Mouse (Mus musculus) lung, postnatal 4 days (tissue): Measurements from ENCODE around the gene Pcp2.

Source experiments
- DNase-seq, 2 experiments: peaks; one replicate each; pipeline ENCODE4 v3.0.0; 2021

Pcp2 gene

DNA sequence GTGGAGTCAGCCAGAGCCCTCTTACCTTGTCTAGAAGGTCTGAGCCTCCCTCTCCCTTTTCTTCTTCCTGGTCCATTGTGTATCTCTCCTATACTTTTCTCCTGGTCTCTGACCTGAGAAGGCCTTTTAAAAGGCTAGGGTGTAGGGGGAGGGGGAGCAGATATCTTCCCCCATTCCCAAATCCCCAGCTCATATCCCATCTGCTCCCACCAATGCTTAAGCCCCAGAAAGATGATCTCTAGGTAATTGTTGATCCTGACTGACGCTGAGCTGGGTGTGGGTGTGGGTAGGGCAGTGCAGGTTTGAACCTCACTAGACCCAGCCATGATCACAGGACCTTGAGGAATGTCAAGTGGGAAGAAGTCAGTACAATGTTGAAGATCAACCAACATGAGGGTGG, at the start of gene Pcp2:
TSS of gene Pcp2 (minus strand) at position 101 of the 400 bp plus-strand sequence.
- no peak for DNase-seq

DNA sequence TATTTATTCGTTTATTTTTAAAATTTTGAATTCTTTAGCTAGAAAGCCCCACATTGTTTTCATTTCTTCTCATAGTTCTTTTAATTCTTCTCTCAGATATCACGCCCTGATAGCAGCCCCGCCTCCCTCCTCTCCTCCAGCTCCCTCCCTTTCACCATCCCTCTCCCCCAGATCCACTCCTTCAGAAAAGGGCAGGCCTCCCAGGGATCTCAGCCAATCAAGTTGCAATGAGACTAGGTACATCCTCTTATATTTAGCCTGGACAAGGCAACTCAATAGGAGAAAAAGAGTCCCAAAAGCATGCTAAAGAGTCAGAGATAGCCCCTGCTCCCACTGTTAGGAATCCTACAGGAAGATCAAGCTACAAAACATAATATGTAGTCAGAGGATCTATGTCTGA, 49.3 kb upstream of the Pcp2 start:
- no peak for DNase-seq

DNA sequence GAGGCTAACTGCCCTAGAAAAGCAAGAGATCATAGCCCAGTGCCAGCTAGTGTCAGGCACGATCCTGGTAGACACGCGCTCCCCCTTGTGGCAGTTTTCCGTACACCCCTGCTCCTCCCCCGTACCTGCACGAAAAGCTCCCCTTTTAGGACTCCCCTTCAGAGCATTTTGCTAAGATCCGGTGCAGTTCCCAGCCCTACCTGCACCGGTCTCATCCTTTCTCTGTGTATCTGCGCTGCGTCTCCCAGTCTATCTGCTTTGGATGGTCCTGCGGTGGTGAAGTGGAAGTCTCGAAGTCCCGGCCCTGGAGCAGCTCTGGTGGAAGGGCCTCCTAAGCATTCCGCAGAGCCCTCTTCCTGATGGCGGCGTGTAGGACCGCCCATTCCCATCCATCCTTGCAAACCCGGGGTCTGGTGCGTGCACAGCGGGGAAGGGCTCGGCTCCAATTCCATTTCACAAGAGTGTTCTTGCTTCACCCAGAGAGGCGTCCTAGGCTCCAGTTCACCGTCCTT, 46.7 kb upstream of the Pcp2 start, which contains the start of gene Fcor:
TSS of gene Fcor (minus strand) at position 383 of the 512 bp plus-strand sequence.
- peak; percentile 84 to 87 for DNase-seq

DNA sequence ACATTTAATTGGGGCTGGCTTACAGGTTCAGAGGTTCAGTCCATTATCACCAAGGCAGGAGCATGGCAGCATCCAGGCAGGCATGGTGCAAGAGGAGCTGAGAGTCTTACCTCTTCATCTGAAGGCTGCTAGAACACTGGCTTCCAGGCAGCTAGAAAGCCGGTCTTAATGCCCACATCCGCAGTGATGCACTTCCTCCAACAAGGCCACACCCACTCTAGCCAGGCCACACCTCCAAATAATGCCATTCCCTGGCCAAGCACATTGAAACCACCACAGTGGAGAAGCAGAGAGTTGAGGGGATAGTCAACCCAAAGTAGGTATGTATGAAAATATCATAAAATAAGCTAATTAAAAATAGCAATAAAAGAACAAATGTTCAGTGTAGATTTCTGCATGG, 45.0 kb upstream of the Pcp2 start:
- DNase-seq: peak; percentile 59 to 73

DNA sequence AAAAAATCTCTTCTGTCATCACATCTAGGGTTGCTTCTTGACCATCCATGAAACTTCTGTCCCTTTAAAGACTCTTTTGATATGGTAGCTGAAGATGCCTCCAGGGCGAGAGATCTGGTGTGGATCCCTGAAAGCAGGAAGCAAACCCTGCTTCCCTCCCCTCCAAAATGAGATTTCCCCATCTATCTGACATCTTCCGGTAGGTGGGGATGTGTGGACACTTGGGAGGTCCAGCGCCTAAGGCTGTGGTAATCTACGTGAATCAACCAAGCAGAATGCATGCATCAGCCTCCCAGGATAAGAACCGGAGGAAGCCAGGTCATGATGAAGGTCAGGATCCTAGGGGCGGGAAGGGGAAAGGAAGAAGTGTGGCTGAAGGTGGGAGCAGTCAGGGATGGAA, 40.2 kb upstream of the Pcp2 start, which contains the start of gene Mcemp1:
TSS of gene Mcemp1 (plus strand) at position 248 of the 400 bp plus-strand sequence.
- DNase-seq: peak in 1 of 2 experiments; percentile 43

DNA sequence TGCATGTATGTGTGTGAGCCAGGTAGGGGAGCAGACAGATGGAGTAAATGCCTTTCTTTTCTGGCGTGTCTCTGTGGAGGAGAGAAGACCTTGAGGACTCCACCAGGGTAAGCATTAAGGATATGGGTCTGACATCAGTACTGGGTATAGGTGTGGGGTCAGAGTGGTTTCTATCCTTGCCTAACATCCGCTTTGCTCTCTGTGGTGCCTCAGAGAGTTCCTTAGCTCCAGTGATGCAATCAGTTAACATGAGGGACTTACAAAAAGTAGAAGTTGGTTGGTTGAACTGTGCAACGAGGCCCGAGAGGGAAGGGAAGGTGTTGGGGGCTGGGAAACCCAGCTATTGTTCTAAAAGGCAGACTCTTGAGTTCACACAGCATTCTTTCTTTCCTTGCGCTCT, 39.1 kb upstream of the Pcp2 start:
- peak in 1 of 2 experiments; percentile 24 for DNase-seq

DNA sequence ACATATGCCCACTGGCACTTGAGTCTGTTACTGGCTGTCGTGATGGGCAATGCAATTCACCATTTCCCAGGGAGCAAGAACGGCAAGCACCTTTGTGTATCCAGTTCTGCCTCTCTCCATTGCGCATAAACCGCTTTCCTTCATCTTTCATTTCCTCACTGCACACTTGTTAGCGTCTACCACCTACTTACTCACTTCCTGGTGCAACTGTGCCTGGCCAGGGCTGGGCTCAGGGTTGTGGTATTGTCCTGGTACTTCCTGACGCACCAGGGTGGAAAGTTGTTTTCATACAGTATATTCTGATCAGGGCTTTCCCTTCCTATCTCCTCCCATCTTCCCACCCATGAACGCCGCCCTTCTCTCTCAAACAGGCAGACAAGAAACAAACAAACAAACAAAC, 35.5 kb upstream of the Pcp2 start:
- peak; percentile 32 to 45 for DNase-seq

DNA sequence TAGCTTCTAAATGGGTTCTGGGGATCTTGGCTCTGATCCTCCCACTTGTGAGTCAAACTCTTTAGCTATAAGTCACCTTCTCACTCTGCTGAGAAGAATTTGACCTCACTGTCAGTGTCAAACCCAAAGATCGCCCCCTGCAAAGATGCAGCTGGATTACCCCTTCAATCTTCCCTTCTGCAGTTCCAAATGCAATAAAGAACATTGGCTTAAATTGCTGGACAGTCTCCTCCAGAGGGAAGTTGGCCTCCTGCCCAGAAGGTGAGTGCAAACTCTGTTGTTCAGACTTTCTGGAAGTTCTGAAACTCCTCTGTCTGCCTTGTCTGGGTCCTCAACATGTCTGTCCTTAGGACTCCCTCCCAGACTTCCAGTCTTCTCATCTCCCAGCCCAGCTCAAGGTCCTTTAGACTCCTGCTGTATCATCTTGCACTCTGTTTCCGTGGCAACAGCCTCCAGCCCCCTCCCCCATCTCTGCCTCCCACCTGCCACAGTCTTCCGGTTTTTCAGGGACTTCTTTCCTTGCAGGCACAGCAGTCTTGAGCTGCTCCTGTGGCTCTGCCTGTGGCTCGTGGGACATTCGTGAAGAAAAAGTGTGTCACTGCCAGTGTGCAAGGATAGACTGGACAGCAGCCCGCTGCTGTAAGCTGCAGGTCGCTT, 31.5 kb upstream of the Pcp2 start:
- DNase-seq: no peak

DNA sequence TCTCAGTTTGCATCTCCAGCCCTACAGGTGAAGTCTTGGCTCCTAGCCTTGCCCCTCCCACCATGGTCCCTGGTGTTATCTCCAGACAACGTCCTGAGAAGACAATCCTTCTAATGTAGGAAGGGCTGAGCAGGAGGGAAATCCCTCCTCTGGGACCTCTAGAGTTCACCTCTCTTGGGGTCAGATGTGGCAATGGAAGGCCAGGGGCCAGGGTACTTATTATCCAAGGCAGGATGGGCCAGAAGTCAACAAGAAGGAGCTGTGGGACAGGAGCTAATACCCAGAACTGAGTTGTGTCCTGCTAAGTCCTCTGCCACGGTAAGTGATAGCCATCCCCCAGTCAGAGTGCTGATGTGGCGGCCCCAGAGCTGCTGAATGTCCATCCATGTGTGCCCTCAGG, 30.2 kb upstream of the Pcp2 start, which contains the start of gene Retn:
TSS of gene Retn (plus strand) at position 245 of the 400 bp plus-strand sequence.
- DNase-seq: no peak

DNA sequence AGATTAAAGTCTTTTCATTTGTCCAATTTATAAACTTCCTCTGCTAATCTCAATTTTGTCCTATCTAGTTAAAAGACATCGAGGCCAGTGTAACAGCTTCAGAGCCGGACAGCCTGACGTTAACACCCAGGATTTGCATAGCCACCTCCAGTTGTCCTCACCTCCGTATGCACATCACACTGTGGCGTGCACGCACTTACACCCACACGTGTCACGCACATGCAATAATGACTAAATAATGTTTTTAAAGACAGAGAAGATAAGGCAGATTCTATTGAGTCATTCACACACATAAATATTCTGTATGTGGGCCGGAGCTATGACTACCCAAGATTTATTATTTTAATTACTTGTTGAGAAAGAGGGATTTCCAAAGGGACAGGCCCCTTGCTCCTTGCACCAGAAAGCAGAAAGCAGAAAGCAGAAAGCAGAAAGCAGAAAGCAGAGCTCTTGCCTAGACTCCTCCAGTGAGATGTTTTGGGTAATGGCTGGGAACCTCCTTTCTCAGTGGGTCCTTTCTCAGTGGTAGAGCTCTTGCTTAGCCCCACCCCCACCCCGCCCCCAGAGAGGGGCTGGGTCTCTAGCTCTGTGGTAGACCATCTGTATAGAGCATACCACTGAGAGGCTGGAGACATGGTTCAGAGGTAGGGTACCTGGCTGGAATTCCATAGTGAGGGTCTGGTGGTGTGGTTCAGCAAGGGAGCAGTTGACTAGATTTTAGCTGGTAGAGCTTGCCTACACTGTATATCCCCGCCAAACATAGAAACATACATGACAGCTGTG, 29.6 kb upstream of the Pcp2 start:
- no peak for DNase-seq

DNA sequence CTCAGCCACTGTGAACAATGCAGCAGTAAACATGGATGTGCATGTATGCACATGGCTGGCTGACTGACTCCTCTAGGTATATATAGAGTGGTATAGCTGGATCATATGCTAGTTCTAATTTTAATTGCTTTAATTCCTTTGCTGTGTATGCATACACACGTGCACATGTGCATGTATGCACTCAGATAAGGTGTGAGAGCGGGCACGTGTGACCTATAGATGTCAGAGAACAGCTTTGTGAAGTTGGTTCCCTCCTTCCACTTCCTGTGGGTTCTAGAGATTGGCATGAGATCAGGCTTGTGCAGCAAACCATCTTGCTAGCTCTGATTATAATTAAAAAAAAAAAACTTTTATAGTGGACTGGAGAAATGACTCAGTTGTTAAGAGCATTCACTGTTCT, 27.5 kb upstream of the Pcp2 start:
- no peak for DNase-seq

DNA sequence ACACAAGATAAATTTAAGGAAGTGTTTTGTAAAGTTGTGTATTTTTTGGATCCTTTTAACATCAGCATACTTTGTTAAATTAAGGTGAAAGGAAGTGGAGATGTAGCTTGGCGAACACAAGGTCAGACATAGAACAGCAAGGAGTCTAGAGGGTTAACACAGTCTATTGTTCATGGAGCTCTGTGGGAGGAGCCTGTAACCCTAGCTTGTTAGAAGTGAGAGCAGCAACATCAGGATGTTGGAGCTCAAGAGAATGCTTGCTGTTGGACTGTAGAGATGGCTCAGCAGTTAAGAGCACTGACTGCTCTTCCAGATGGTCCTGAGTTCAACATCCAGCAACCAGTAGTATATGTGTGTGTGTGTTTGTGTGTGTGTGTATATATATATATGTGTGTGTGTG, 23.6 kb upstream of the Pcp2 start:
- no peak for DNase-seq

DNA sequence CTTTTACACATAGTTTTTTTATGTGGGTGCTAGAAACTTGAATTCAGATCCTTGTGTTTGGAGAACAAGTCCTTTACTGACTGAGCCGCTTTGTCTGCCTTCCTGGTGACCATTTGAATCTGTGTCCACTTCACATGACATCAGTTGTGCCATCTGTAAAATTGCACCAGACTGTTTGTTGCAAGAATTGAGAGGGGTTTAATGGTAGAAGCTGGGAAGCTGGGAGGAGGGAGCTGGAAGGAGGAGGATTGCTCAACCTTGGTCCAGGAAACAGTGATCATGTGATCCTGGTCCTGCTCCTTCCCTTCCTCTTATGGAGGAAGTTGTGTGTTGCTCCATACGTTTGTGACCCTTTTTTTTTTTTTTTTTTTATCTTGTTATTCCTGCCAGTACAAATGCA, 22.9 kb upstream of the Pcp2 start:
- peak in 1 of 2 experiments; percentile 55 for DNase-seq

DNA sequence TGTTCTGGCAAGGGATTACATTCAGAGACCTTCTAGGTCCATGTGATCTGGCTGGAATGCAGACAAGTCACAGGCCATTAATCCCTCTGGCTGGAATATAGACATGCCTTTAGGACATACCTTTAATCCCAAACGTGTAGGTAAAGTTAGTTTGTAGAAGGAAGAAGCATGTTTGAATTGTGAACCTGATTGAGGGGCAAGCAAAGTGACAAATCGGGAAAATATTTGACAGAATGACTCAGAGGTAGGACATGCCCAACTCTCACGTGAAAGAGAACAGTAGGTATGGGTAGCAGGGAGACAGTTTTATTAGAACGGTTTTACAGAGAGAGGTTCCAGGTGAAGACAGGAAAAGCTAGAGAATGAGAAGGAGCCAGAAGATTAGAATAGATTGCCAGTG, 22.2 kb upstream of the Pcp2 start:
- DNase-seq: no peak

DNA sequence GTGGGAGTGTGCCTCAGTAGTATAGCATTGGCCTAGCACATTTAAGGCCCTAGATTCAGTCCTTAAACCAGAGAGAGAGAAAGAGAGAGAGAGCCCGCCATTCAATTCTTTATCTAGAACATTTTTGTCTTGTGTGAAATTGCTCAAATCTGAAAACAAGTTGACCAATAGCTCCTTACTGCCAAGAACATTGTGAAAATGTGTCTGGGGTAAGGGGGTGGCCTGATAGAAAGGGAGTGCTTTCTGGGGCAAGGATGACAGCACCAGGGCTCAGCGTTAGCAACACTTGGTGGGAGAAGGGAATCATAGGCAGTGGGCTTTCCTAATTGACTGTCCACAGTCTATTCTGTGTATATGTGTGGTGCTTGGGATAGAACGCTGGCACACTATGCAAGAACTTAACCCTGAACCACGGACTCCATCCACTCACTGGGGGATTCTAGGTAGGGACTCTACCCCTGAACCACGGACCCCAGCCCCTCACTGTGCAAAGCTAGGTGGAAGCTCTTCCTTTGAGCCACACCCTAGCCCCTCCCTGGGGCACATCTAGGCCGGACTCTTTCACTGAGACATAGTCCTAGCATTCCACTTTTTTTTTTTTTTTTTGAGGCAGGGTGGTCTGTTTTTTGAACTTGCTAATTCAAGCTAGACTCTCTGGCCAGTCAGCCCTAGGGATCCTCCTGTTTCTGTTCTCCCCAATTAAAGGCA, 21.6 kb upstream of the Pcp2 start:
- DNase-seq: no peak

DNA sequence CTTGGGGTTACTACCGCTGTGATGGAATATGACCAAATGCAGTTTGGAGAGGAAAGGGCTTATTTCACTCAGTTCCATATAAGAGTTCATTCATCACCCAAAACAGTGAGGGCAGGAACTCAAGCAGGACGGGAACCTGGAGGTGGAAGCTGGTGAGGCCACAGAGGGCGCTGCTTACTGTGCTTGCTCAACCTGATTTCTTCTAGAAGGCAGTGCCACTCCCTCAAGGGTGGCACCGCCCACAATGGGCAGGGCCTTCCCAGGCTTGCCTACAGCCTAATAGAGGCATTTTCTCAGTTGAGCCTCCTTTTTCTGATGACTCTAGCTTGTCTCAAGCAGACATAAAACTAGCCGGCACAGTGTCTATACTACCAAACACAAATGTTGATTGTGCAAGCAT, 20.5 kb upstream of the Pcp2 start:
- peak; percentile 80 to 82 for DNase-seq

DNA sequence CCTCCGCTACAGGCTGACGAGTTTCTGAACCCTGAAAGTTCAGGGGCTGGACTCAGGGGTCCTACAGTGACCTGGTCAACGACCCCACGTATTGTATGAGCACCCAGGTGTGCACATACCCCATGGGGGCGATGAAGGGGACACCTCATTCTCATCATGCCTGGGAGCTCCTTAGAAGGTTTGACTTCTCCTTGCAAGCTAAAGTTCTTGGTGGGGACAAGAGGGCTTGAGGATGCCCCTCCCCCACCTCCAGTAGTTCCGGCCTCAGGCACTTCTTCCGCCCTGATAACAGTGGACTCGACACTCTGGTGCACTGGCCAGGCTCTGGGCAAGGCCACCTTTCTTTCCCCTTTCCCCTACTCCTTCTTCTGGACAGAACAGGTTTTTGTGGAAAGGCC, 6.1 kb upstream of the Pcp2 start:
- DNase-seq: peak; percentile 53 to 62

DNA sequence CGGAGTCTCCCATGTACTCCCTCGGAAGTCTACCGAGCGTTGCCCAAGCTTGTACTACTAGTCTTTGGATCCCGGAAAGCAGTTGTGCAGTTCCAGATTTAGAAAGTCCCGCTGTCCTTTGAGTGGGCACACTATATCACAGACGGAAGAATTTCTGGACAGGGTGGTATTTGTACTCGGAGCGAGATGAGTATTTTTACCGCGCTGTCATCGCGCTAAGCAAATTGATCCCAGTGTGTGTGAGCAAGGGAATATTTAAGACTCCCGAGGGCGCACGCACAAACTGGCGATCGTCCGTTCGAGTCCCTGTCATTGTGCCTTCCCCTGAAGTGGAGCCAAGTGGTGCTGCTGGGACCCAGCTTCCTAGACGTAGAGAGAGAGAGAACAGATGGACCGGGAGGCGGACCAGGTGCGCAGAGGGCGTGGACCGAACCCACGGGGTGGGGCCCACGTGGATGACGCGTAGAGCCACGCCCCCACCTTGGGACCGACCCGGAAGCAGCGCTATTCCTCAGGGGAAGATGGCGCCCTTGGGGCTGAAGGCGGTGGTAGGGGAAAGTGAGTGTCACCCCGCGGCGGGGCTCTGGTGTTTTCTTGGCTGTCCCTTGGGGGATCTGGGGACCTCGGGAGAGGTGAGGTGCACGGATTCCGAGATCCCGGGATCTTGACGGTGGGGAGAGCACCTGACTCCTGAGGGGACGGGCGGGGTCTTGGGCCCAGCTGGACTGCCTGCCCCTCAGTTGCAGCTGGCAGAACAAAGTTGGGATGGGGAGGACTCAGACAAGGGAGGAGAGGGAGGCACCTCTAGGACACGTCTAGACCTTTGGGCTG, 5.5 kb upstream of the Pcp2 start, which contains the start of gene Stxbp2:
TSS of gene Stxbp2 (plus strand) at position 309 of the 831 bp plus-strand sequence.
- DNase-seq: peak; percentile 87

DNA sequence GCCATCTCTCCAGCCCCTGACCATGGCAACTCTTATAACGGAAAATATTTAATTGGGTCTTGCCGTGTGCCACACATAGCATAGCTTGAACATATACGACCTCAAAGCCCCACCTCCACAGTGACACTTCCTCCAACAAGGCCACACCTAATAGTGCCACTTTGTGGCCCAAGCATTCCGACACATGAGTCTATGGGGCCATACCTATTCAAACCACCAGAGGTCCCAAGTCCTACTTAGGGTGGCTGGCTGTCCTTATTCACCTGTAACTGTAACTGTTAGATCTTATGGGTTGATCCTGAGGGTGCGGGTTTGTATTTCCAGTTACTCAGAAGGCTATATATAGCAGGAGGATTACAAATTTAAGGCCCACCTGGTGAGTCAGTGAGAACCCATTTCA, 2.7 kb upstream of the Pcp2 start:
- DNase-seq: peak; percentile 22 to 58

DNA sequence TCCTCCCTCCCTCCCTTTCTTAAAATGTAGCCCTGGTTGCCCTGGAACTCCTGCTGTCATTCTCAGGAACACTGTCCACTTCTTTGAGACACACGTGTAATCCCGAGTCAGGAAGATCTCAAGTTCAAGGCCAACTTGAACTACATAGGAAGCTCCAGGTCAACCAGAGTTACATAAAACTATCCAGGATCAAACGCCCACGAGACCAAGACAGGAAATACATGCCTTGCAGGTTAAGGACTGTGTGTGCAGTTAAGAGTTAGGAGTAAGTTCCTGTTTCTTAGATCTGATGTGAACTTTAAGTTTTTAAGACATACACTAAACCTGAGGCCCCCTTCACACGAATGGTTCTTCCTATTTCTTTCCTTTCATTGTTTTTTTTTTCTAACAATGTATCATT, 1.6 kb upstream of the Pcp2 start:
- no peak for DNase-seq

DNA sequence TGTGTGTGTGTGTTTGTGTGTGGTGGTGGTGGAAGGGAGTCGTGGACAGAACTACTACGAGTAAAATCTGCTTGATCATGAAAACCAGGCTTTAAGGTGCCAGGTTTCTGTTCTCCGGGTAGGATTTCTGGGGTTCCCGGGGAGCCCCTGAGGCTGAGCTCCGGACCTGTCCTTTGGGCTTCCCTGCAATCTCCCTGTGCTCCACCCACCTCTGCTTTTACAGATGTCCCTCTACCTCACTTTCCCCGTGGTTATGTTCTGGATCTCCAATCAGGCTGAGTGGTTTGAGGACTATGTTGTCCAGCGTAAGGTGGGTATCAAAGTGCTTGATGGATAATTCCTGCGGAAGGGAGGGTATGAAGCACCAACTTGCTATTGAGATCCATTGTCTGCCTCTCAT, 3.2 kb downstream of the Pcp2 start:
- DNase-seq: no peak
